Mouse (Mus musculus): ENCODE data around the gene Osbpl3.

GRCm38 (mm10) chr6:50452220-50452619, 3.8 kb downstream of the Osbpl3 start:
- TF ChIP-seq GATA1 (IDR thresholded peaks at IDR 0.05; ENCODE audit: low read length) (no peak), TAL1 (IDR thresholded peaks at IDR 0.05; ENCODE audit: low read length) (no peak)
